Comparison of ENCODE assay signal across 17 mouse cellular contexts in genomic region chr1:92919775-92920174, GRCm38 (mm10). TPM values are rescaled to one million over a fixed set of nuclear protein-coding genes. Genes with fewer than 3 reads are reported as not detected.
A peak's percentile ranks its signal among the peaks of the same experiment; 100 is the strongest.
DNase-seq lines count a peak whose midpoint lies in the region; ATAC-seq and TF ChIP-seq lines count a peak whose summit lies in the region.
"Had no signal": no experiment of that assay in that cellular context is flagged by ENCODE, and none has a peak within 500 bp of the region (broad histone marks: within the 10 kb centered on the region; RNA-seq: fewer than 3 reads in every experiment).

No protein-coding gene starts in this region.

- TF ChIP-seq POLR2A in ES-Bruce4 (IDR thresholded peaks at IDR 0.05; ENCODE audit: insufficient read depth, low read length): no peak

- no peak overlapping the region for H3K27ac ChIP-seq in heart, embryonic 11.5 days (ENCODE audit: low read depth, low read length)
- H3K27ac ChIP-seq in liver, embryonic 13.5 days: no peak overlapping the region
- H3K27ac ChIP-seq in ES-Bruce4 (ENCODE audit: insufficient read depth, low read length): peak overlapping the region; percentile 39; the same call in 1 of the 2 replicates
- H3K27ac ChIP-seq in intestine, postnatal 0 days (ENCODE audit: low read depth, low read length): peak overlapping the region; percentile 88
- no peak overlapping the region for H3K27ac ChIP-seq in forebrain, embryonic 16.5 days (ENCODE audit: low read length)
- H3K27ac ChIP-seq: forebrain, embryonic 15.5 days; midbrain, embryonic 15.5 days had no signal

- H3K9ac ChIP-seq in heart, embryonic 11.5 days (ENCODE audit: low read depth, low read length): no peak overlapping the region
- no peak overlapping the region for H3K9ac ChIP-seq in liver, embryonic 13.5 days
- peak overlapping the region; percentile 31 for H3K9ac ChIP-seq in ES-Bruce4 (ENCODE audit: low read depth, poor library complexity, severe bottlenecking)
- no peak overlapping the region for H3K9ac ChIP-seq in intestine, postnatal 0 days (ENCODE audit: low read depth, low read length)
- H3K9ac ChIP-seq in forebrain, embryonic 16.5 days (replicated peaks; ENCODE audit: low read depth, low read length): no peak overlapping the region
- H3K9ac ChIP-seq: forebrain, embryonic 15.5 days; heart, embryonic 15.5 days; midbrain, embryonic 15.5 days had no signal

- no peaks in the 10 kb centered on the region for H3K27me3 ChIP-seq in heart, embryonic 11.5 days (ENCODE audit: control insufficient read depth, insufficient read depth, low read length)
- no peaks in the 10 kb centered on the region for H3K27me3 ChIP-seq in liver, embryonic 13.5 days
- H3K27me3 ChIP-seq in ES-Bruce4 (ENCODE audit: control insufficient read depth, insufficient read depth, low read length, poor library complexity, severe bottlenecking): no peaks in the 10 kb centered on the region
- H3K27me3 ChIP-seq in intestine, postnatal 0 days (replicated peaks; ENCODE audit: control insufficient read depth, insufficient read depth, low read length): no peaks in the 10 kb centered on the region
- no peaks in the 10 kb centered on the region for H3K27me3 ChIP-seq in forebrain, embryonic 16.5 days (replicated peaks; ENCODE audit: control insufficient read depth, insufficient read depth, low read length)
- H3K27me3 ChIP-seq: forebrain, embryonic 15.5 days; heart, embryonic 15.5 days; midbrain, embryonic 15.5 days had no signal

- no peak for TF ChIP-seq CTCF in ES-Bruce4 (IDR thresholded peaks at IDR 0.05; ENCODE audit: low read depth, low read length)
- TF ChIP-seq CTCF in intestine, postnatal 0 days (IDR thresholded peaks at IDR 0.05; ENCODE audit: low read depth): no peak

- DNase-seq in heart, adult 11 months: no peak
- no peak for DNase-seq in liver, embryonic 13.5 days
- DNase-seq in liver: no peak
- no peak for DNase-seq in ovary, postnatal 10 days (ENCODE audit: low spot score)
- DNase-seq: adrenal gland, adult 2 months; cerebellum, postnatal 36 days; heart, adult 18-20 months; kidney, postnatal 4 days; lung, adult 2 months had no signal

- peaks cover 26% of the 10 kb centered on the region for H3K36me3 ChIP-seq in heart, embryonic 11.5 days (ENCODE audit: control insufficient read depth, insufficient read depth, low read length)
- H3K36me3 ChIP-seq in liver, embryonic 13.5 days: peaks cover 57% of the 10 kb centered on the region
- H3K36me3 ChIP-seq in ES-Bruce4 (ENCODE audit: control insufficient read depth, insufficient read depth, low read length, poor library complexity, severe bottlenecking): no peaks in the 10 kb centered on the region
- peaks cover 58% of the 10 kb centered on the region for H3K36me3 ChIP-seq in intestine, postnatal 0 days (ENCODE audit: control insufficient read depth, insufficient read depth)
- H3K36me3 ChIP-seq in forebrain, embryonic 16.5 days (ENCODE audit: control insufficient read depth, insufficient read depth): peaks cover 51% of the 10 kb centered on the region

- no peaks in the 10 kb centered on the region for H3K4me1 ChIP-seq in heart, embryonic 11.5 days (ENCODE audit: control insufficient read depth, insufficient read depth, low read length)
- H3K4me1 ChIP-seq in liver, embryonic 13.5 days (replicated peaks): peaks cover 7% of the 10 kb centered on the region
- no peaks in the 10 kb centered on the region for H3K4me1 ChIP-seq in ES-Bruce4 (ENCODE audit: control insufficient read depth, insufficient read depth, low read length)
- peaks cover 4% of the 10 kb centered on the region; the same call in 1 of the 2 replicates for H3K4me1 ChIP-seq in intestine, postnatal 0 days (replicated peaks; ENCODE audit: control insufficient read depth, insufficient read depth, low read length)
- no peaks in the 10 kb centered on the region for H3K4me1 ChIP-seq in forebrain, embryonic 16.5 days (replicated peaks; ENCODE audit: control insufficient read depth, insufficient read depth, low read length)
- H3K4me1 ChIP-seq: forebrain, embryonic 15.5 days; midbrain, embryonic 15.5 days had no signal

- H3K4me3 ChIP-seq in heart, embryonic 11.5 days (ENCODE audit: low read depth, low read length): no peak overlapping the region
- H3K4me3 ChIP-seq in liver, embryonic 13.5 days (replicated peaks): no peak overlapping the region
- H3K4me3 ChIP-seq in ES-Bruce4 (ENCODE audit: low read depth, low read length): peak overlapping the region; percentile 30
- H3K4me3 ChIP-seq in intestine, postnatal 0 days (ENCODE audit: low read depth, low read length): no peak overlapping the region
- no peak overlapping the region for H3K4me3 ChIP-seq in forebrain, embryonic 16.5 days (replicated peaks; ENCODE audit: low read length)
- H3K4me3 ChIP-seq: erythroblast, embryonic 14.5 days; forebrain, embryonic 15.5 days; heart, embryonic 15.5 days; midbrain, embryonic 15.5 days had no signal

- ATAC-seq in heart, embryonic 11.5 days (replicated peaks; ENCODE audit: insufficient number of reproducible peaks, low FRiP score, low TSS enrichment): 0 out of 2 replicates have a peak, but pooled peaks have one; percentile 18
- peak; percentile 19; the same call in 1 of the 2 replicates for ATAC-seq in liver, embryonic 13.5 days (ENCODE audit: low read depth)
- ATAC-seq in intestine, postnatal 0 days: 0 out of 2 replicates have a peak, but pooled peaks have one; percentile 2
- no peak for ATAC-seq in forebrain, embryonic 16.5 days
- ATAC-seq: forebrain, embryonic 15.5 days; midbrain, embryonic 15.5 days had no signal

- no peak for TF ChIP-seq EP300 in ES-Bruce4 (IDR thresholded peaks at IDR 0.05; ENCODE audit: insufficient read depth, low read depth, low read length)

- no peak overlapping the region for H3K4me2 ChIP-seq in heart, embryonic 11.5 days
- H3K4me2 ChIP-seq in liver, embryonic 13.5 days: no peak overlapping the region
- no peak overlapping the region for H3K4me2 ChIP-seq in intestine, postnatal 0 days (replicated peaks; ENCODE audit: low read depth)
- H3K4me2 ChIP-seq in forebrain, embryonic 16.5 days (ENCODE audit: low read length): no peak overlapping the region
- H3K4me2 ChIP-seq: forebrain, embryonic 15.5 days; heart, embryonic 15.5 days; midbrain, embryonic 15.5 days had no signal

- no peaks in the 10 kb centered on the region for H3K9me3 ChIP-seq in heart, embryonic 11.5 days (replicated peaks; ENCODE audit: control insufficient read depth, low read length)
- no peaks in the 10 kb centered on the region for H3K9me3 ChIP-seq in liver, embryonic 13.5 days (replicated peaks)
- H3K9me3 ChIP-seq in ES-Bruce4 (replicated peaks; ENCODE audit: control insufficient read depth, insufficient read depth, low read length, poor library complexity, severe bottlenecking): no peaks in the 10 kb centered on the region
- no peaks in the 10 kb centered on the region for H3K9me3 ChIP-seq in intestine, postnatal 0 days (ENCODE audit: control insufficient read depth)
- H3K9me3 ChIP-seq in forebrain, embryonic 16.5 days (ENCODE audit: control insufficient read depth, low read length): no peaks in the 10 kb centered on the region
- H3K9me3 ChIP-seq: forebrain, embryonic 15.5 days; heart, embryonic 15.5 days; midbrain, embryonic 15.5 days had no signal

- 88% methylated on average over 12 of the region's 12 CpGs for WGBS in heart, embryonic 11.5 days (ENCODE audit: insufficient replicate concordance)
- WGBS in liver, embryonic 13.5 days (ENCODE audit: insufficient replicate concordance): 74% methylated on average over 12 of the region's 12 CpGs
- 53% methylated on average over 12 of the region's 12 CpGs for WGBS in intestine, postnatal 0 days
- WGBS in forebrain, embryonic 16.5 days: 65% methylated on average over 12 of the region's 12 CpGs

RNA-seq across cellular contexts. Expression of gene Rnpepl1, which starts 9.2 kb away (rescaled TPM):
- polyA plus RNA-seq in heart, embryonic 11.5 days (2014; fragmentation: Nextera tagmentation; extraction: Ambion mirVana): 21.7 and 24.6 TPM in 2 replicates
- polyA plus RNA-seq in liver, embryonic 13.5 days (2015; fragmentation: Nextera tagmentation; extraction: Ambion mirVana): 12.3 and 13.1 TPM in 2 replicates
- 31.1 and 39.0 TPM in 2 replicates for polyA plus RNA-seq in ES-Bruce4 (2011; ENCODE audit: insufficient read depth, insufficient read length, low read depth, missing spikeins)
- 75.0 and 87.9 TPM in 2 replicates for polyA plus RNA-seq in intestine, postnatal 0 days (2015; fragmentation: Nextera tagmentation; extraction: Ambion mirVana)
- 28.5 and 31.0 TPM in 2 replicates for polyA plus RNA-seq in forebrain, embryonic 16.5 days (2015; fragmentation: Nextera tagmentation; extraction: Ambion mirVana)

RNA-seq across cellular contexts. Expression of gene Dusp28, which starts 13.0 kb away (rescaled TPM):
- 6.2 and 6.9 TPM in 2 replicates for polyA plus RNA-seq in heart, embryonic 11.5 days (2014; fragmentation: Nextera tagmentation; extraction: Ambion mirVana)
- 6.7 and 7.5 TPM in 2 replicates for polyA plus RNA-seq in liver, embryonic 13.5 days (2015; fragmentation: Nextera tagmentation; extraction: Ambion mirVana)
- 0.76 and 0.85 TPM in 2 replicates for polyA plus RNA-seq in ES-Bruce4 (2011; ENCODE audit: insufficient read depth, insufficient read length, low read depth, missing spikeins)
- 18.8 and 19.2 TPM in 2 replicates for polyA plus RNA-seq in intestine, postnatal 0 days (2015; fragmentation: Nextera tagmentation; extraction: Ambion mirVana)
- 11.3 and 13.2 TPM in 2 replicates for polyA plus RNA-seq in forebrain, embryonic 16.5 days (2015; fragmentation: Nextera tagmentation; extraction: Ambion mirVana)

RNA-seq across cellular contexts. Expression of gene Capn10, which starts 14.4 kb away (rescaled TPM):
- polyA plus RNA-seq in heart, embryonic 11.5 days (2014; fragmentation: Nextera tagmentation; extraction: Ambion mirVana): 11.8 and 14.7 TPM in 2 replicates
- 10.1 and 10.9 TPM in 2 replicates for polyA plus RNA-seq in liver, embryonic 13.5 days (2015; fragmentation: Nextera tagmentation; extraction: Ambion mirVana)
- 17.1 and 17.9 TPM in 2 replicates for polyA plus RNA-seq in ES-Bruce4 (2011; ENCODE audit: insufficient read depth, insufficient read length, low read depth, missing spikeins)
- 31.6 and 34.4 TPM in 2 replicates for polyA plus RNA-seq in intestine, postnatal 0 days (2015; fragmentation: Nextera tagmentation; extraction: Ambion mirVana)
- 64.4 and 65.5 TPM in 2 replicates for polyA plus RNA-seq in forebrain, embryonic 16.5 days (2015; fragmentation: Nextera tagmentation; extraction: Ambion mirVana)

RNA-seq across cellular contexts. Expression of gene Ankmy1, which starts 17.1 kb away (rescaled TPM):
- 0.34 and 0.70 TPM in 2 replicates for polyA plus RNA-seq in heart, embryonic 11.5 days (2014; fragmentation: Nextera tagmentation; extraction: Ambion mirVana)
- 0.09 TPM in 1 of 2 replicates, not detected in the other for polyA plus RNA-seq in liver, embryonic 13.5 days (2015; fragmentation: Nextera tagmentation; extraction: Ambion mirVana)
- not detected in 2 replicates for polyA plus RNA-seq in ES-Bruce4 (2011; ENCODE audit: insufficient read depth, insufficient read length, low read depth, missing spikeins)
- 0.12 TPM in 1 of 2 replicates, not detected in the other for polyA plus RNA-seq in intestine, postnatal 0 days (2015; fragmentation: Nextera tagmentation; extraction: Ambion mirVana)
- 0.71 and 1.1 TPM in 2 replicates for polyA plus RNA-seq in forebrain, embryonic 16.5 days (2015; fragmentation: Nextera tagmentation; extraction: Ambion mirVana)
- polyA plus RNA-seq: erythroblast, embryonic 14.5 days had no signal

RNA-seq across cellular contexts. Expression of gene Gpr35, which starts 30.9 kb away (rescaled TPM):
- 0.09 TPM in 1 of 2 replicates, not detected in the other for polyA plus RNA-seq in heart, embryonic 11.5 days (2014; fragmentation: Nextera tagmentation; extraction: Ambion mirVana)
- polyA plus RNA-seq in liver, embryonic 13.5 days (2015; fragmentation: Nextera tagmentation; extraction: Ambion mirVana): 0.37 and 0.42 TPM in 2 replicates
- 0.17 TPM in 1 of 2 replicates, not detected in the other for polyA plus RNA-seq in ES-Bruce4 (2011; ENCODE audit: insufficient read depth, insufficient read length, low read depth, missing spikeins)
- 4.7 and 4.8 TPM in 2 replicates for polyA plus RNA-seq in intestine, postnatal 0 days (2015; fragmentation: Nextera tagmentation; extraction: Ambion mirVana)
- 0.35 and 0.75 TPM in 2 replicates for polyA plus RNA-seq in forebrain, embryonic 16.5 days (2015; fragmentation: Nextera tagmentation; extraction: Ambion mirVana)

Comparison
In these comparisons a context has a peak if more than half of its experiments do, and no peak if none do; other contexts are left out.
1. H3K27ac ChIP-seq: peak in ES-Bruce4 (single experiment) and intestine, postnatal 0 days (single experiment); none in heart, embryonic 11.5 days (single experiment), liver, embryonic 13.5 days (single experiment) and forebrain, embryonic 16.5 days (single experiment).